Mouse (Mus musculus) retina, postnatal 1 day (tissue): ENCODE data around the gene Ect2.

Experiments used
- DNase-seq: peaks from one replicate; pipeline ENCODE4 v3.0.0-alpha.2; 2012

Ect2 gene

DNA sequence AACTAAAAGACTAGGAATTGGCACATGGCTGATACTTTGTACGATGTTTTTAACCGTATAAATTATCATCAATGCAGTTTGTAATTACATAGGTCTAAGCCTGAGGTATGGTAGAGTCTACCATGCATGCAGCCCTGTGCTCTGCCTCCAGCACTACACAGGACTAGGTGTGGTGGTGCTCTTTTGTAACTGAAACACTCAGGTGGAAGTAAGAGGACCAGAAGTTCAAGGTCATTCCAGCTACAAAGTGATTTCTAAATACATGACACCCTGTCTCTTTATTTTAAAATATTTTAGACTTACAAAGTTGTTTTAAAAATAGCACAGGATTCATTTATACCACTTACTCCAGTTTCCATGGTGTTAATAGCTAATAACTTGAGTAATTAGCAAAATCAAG lies 88.8 kb downstream of the Ect2 start:
- DNase-seq: no peak

DNA sequence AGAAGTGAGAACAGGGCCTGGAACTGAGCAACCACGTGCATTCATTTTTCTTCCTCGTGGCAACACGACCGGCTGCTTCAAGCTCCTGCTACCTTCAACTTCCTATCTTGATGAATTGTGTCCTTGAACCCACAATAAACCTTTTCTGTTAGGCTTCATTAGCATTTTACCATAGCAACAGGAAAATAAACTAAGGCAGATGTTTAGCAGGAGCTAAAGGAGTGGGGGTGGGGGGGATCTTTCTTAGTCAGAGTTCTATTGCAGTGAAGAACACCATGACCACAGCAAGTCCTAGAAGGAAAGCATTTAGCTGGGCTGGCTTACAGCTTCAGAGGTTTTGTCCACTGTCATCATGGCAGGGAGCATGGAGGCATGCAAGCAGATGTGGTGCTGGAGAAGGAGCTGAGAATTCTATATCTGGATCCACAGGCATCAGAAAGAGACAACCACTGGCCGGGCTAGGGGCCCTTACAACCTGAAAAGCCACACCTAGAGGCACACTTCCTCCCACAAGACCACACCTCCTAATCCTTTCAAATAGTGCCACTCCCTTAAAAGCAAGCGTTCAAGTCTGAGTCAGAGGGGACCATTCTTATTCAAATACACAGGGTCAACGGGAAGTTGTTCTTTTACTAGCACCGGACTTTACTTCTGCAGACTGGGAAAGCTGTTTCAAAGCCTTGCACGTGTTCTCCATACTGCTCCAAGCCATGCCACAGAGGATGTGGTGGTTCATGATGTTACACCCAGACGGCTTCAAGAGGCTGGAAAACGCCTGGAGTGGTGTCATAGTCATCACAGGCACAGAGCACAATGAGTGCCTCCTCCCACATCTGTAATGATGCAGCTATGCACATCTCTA lies 90.0 kb downstream of the Ect2 start:
- DNase-seq: no peak

- no peak for DNase-seq
Measured at GRCm38 (mm10) chr3:27060441-27060840, 93.2 kb downstream of the Ect2 start.

GRCm38 (mm10) chr3:27059529-27060322 lies 94.0 kb downstream of the Ect2 start:
- no peak for DNase-seq

DNA sequence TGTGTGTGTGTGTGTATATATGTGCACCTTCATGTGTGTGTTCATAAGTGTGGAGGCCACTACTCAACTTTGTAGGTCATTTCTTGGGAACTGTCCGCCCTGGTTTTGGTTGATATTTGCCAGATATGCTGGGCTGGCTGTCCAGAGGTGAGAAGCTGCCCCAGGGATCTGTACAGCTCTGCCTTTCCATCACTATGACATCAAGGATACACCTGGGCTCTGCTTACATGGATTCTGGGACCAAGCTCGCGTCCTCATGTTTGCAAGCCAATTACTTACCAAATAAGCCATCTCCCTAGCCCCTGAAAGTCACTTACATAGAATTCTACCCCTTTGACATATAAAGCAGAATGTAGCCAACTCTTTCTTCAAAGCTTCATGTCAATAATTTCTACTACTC lies 98.2 kb downstream of the Ect2 start:
- no peak for DNase-seq

GRCm38 (mm10) chr3:27054766-27055165 lies 98.9 kb downstream of the Ect2 start:
- DNase-seq: no peak
